Mouse (Mus musculus): Measurements from ENCODE around the gene Trpc7.

Gene Trpc7

DNA sequence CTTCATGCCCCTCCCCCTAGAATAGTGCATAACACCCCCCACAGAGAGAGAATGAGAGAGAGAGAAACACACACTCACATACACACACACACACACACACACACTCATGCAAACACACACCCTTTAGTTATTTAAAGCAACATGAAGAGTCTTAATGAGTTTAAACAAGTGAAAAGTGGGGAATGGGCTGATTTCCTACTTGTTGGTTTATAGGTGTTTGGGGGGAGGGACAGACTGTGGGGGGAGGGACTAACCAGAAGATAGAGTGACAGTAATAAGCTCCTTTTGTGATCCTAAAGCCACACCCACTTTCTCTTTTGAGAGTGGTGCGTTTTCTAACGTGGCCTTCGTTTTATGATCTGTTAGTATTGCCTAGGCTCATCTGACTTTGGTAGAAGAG, at the start of gene Trpc7:
Gene Trpc7 (minus strand): TSS at position 101 of the 400 bp plus-strand sequence.
- no peak for DNase-seq (ENCODE audit: low spot score in 2 of 2)

DNA sequence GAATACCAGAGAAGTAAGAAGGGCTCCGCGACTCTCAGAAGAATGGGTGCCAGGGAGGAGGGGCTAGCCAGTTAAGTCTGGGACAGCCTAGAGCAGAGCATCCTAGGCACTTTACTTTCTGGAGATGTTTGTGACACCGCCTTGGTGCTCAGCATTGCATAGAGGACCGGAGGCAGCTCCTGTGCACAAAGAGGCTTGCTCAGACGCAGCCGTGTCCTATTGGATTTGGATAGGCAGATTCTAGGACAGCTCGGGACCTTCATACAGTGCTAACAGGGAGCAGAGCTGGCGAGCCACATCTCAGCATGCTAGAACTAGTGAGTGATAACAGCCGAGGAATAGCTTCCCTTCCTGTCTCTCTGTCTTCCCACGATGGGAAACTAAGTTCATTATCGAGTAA, 43.5 kb upstream of the Trpc7 start:
- DNase-seq (ENCODE audit: low spot score in 2 of 2) = no peak

DNA sequence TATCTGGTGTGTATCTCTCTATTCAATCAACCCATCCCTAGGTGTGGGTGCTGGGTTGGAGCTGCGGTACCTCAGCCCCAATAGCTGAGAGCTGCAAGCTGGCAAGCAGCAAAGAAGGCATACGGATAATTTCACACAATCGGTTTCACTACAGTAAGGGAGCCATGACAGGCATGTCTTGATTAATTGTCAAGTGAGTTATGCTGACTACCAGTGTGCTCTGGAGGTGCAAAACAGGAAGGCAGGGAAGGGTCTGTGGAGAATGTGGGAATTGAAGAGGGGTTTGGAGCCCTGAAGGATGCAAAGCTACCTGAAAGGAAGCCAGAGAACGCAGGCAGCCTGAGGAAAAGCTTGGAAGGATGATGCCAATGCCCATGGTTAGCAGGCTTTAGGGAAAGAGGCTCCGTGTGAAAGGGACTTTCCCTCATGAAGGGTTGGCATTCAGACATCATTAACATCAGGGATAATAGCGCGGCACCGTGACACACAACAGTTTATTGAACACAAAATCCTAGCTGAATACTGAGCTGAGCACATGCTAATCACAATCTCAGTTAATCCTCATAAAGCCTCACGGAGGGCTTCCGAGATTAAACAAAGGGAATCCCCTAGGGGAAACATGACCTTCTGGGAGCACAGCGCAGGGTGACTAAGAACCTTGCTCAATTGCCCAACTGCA, 38.2 kb upstream of the Trpc7 start:
- no peak for DNase-seq (ENCODE audit: low spot score in 2 of 2)

DNA sequence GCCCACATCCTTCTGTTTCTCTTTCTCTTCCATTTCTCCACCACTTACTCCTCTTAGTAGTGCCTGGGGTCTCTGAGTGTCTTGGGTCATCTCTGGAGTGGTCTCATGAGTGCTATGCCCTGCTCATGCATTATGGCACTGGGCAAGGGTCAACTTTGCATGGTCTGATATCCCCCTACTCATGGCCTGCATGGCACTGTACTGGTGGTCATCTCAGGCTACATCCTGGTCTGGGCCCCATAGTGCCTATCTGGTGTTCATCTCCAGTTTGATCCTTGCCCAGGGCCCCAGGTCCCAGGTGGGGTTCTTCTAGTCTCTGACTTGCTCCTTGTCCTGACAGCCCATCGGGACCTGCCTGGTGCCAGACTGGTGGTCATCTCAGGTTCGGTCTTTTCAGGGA, 34.6 kb upstream of the Trpc7 start:
- DNase-seq (ENCODE audit: low spot score in 2 of 2) = no peak

DNA sequence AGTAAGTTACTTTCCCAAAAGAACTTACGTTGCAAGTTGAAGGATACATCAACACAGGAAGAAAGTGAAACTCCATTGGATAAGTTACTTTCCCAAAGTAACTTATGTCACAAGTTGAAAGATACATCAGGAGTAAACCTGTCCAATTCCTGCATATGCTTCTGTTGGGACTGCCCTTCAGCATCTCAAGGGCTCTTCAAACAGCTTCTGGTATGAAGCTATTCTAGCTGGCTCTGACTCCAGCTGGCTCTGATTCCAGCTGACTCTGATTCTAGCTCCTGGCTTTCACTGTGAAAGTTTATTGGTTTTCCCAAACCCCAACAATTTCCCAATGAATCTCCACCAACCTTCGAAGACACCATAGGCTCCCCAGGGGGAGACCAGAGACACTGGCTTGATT, 27.2 kb upstream of the Trpc7 start:
- no peak for DNase-seq (ENCODE audit: low spot score in 2 of 2)

DNA sequence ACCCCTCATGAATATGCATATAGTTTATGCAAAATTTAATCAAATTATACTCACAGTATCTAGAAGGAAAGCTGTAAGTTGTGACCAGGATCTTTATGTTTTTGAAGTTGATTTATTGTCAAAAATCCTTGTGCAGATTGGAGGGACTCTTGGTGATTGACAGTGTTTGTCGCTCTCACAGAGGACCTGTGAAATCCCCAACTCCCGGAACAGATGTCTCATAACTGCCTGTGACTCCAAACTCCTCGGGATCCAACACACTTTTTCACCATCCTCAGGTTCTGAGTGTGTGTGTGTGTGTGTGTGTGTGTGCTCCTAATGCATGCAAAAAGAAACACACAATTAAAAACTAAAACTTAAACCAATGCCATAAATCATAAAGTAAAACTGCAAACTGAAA, 25.5 kb upstream of the Trpc7 start:
- no peak for DNase-seq (ENCODE audit: low spot score in 2 of 2)

DNA sequence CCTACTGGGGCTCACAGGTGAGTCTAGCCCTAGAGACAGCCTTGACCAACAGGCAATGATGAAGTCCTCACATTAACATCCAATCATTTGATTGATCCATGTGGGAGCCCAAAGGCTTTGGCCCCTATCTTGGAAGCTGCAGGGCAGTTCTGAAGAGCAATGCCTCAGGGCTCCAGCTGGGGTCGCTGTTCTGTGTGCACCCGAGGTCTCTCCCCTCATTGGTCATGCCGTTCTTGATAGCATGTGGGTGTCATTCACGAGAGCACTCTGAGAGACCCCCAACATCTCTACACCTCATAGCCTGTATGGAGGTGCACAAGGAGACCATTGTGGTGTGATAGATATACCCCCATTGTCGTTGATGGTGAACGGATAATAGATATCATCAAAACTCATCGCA, 18.9 kb upstream of the Trpc7 start:
- no peak for DNase-seq (ENCODE audit: low spot score in 2 of 2)

DNA sequence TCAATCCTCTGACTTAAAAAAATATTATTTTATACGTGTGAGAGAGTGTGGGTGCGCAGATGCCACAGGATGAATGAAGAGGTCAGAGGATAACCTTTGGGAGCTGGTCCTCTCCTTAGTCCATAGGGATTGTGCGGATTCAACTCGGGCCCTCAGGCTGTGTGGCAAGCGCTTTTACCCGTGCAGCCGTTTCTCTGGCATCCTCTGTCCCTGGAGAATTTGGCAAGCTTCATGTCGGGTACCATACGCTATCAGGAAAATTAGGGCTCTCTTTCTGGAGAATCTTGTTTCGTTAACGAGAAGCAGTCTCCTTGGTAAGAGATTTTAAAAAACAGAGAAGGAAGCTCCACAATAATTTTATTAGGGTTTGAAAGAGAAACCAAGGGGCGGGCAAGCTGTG, 15.3 kb upstream of the Trpc7 start:
- no peak for DNase-seq (ENCODE audit: low spot score in 2 of 2)

DNA sequence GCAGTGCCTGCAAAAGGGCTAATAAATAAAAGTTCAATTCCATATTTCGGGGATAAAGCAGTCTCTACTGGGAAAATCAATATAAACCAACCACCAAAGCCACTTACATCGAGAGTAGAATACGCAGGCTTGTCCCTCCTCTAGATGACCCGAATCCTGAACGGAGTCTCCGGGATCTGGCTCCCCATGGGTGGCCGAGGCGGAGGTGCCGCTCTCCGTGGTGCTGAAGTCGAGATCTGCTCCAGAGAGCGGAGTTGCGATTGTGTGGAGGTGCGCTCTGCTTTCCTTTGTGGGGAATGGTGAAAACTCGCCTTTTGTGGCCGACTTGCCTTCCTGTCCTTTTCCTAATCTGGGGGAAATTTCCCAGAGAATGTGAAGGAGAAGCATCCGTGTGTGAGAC, 407 bp downstream of the Trpc7 start:
- no peak for DNase-seq (ENCODE audit: low spot score in 2 of 2)

DNA sequence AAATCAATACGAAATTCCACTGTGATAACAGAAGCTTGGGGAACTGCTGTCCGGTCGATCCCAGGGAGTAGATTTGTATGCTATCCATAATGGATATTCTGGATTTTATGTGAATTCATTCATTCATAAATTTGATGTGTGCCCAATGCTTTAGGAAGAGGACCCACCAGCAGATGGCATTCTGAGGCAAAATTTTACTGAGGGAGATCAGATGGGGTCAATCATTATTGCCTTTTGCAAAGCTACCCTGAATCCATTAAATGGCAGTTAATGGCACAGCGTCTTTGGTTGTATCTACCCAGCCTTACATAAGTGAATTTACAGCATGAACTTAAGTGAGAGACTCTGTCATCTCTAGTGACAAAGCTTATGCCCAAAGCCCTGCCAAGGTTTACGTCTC, 1.2 kb downstream of the Trpc7 start:
- DNase-seq (ENCODE audit: low spot score in 2 of 2) = no peak

DNA sequence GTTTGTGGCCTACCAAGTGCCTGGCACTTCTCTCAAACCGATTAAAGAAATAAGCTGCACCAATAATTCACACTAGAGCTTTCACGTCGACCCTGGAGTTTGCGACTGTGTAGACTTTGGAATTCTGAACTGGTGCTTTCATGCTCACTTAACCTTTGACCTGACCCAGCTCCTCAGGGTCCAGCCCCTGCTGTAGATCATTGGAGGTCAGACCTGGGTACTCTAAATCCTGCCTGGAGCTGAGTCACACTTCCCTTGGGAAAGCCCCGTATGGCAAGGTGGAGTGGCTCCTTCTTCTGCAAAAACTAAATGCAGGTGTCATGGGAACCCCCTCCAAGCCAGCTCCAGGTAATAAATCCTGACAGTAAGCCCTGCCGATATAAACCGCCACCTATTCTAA, 5.9 kb downstream of the Trpc7 start:
- no peak for DNase-seq (ENCODE audit: low spot score in 2 of 2)

DNA sequence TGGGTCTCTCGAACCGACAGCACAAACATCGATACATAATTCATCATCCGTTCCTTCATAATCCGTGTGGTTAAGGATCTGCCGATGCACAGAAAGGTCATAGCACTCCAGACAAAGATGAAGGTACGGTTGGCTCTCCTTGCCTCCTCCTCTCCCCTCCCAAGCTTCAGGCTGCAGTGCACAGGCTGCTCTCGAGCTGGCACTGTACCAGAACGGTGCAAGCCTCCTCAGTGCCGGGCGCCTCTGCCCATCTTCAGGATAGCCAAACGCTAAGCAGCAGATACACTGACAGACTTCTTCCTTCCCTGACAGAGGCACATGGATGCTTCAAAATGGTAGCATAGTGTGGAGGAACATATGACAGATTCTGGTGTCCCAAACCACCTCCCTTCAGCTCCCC, 12.9 kb downstream of the Trpc7 start:
- DNase-seq (ENCODE audit: low spot score in 2 of 2) = no peak

DNA sequence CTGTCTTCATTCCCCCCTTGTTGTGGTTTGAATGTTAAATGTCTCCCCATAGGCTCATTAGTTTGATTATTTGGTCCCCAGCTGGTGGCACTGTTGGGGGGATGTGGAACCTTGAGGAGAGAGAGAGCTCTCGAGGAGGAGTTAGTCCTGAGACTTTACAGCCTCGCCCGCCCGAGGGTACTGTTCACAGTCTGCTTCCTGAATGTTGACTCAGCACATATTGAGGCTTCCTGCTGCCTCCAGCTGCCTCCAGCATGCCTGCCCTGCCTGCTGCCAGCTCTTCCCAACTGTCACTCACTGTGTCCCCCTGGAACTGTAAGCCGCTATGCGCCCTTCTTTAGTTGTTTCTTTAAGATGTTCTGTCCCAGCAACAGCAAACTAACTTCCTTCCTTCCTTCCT, 31.2 kb downstream of the Trpc7 start:
- no peak for DNase-seq (ENCODE audit: low spot score in 2 of 2)

DNA sequence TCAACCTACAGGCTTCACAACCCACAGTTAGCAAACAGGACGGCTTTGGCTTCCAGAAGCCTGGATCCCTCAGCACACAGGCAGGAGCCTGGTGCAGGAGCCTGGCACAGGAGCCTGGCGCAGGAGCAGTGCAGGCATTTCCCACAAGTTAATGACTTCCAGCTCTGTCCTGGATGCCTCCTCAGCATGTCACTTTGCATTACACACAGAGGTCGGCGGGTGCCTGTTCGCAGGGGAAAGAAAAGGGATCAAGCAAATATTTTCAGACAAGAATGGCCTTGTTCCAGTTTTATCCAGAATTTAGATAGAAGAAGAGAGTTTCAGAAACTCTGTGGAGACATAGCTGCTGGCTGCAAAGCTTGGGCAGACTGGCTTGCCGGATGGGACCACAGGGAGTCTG, 33.8 kb downstream of the Trpc7 start:
- no peak for DNase-seq (ENCODE audit: low spot score in 2 of 2)

DNA sequence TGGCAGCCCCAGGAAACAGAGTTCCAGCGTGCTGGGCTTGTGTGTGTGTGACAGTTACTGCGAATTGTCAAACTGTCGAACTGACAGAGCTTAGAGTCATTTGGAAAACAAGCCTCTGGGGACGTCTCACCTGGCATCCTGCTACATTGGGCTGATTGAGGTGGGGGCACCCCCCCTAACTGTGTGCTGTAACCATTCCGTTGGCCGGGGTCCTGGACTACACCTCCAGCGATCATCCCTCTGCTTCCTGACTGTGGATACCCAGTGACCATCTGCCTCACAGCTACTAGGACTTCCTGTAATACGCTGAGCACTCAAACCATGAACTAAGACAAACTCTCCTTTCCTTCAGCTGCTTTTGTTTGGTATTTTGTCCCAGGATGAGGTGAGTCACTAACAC, 41.3 kb downstream of the Trpc7 start:
- no peak for DNase-seq (ENCODE audit: low spot score in 2 of 2)

DNA sequence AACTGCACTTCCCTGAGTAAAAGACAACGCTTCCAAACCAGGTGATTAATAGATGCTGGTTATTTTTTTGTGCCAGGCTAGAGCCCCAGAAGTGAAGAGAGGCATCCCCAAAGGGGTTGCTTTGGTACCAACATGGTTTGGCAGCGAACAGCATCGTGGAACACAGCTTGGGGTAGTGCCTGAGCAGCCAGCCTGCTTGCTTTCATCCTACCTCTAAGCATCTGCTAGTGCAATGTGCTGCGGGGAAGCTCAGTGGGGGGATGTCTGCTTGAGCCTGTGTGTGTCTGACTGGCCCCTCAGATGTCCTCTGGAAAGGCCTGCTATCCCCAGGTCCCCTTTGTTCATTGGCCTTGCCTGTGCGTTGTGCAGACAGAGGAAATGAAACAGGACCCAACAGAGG, 42.4 kb downstream of the Trpc7 start:
- DNase-seq (ENCODE audit: low spot score in 2 of 2) = no peak

DNA sequence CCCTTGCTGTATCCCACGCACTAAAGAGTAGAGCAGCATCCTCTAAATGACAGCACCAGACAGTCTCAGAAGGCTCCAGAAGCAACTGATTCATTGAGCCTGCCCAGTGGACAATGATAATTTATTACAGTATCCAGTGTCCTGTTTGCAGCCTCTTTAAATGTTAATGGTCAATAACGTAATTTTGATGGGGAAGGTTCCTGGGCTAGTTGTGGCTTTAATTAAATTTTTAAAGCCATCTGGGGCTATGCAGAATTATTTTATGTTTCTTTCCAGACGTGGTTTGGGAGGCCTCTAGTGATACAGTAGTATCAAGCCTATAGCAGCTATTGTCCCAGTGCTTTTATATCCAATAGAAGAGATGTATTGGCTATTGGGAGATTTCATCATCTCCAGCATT, 49.9 kb downstream of the Trpc7 start:
- no peak for DNase-seq (ENCODE audit: low spot score in 2 of 2)

DNA sequence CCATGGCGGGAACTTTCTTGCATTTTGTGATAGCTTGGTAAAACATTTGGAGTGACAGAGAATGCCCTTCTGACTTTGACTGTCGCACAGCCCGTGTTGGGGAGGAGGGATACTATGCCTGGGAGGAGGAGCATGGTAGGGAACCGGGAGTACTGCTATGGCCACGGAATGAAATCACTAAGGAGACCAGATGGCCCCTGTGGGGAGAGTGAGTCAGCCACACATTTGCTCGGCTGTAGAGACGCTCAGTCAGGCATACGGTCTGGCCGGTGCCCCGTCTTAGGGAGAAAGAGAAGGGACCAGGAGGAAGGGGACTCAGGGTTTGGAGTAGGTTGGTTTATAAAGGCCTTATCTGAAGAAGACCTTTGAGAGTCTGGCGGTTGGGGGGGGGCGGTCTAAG, 80.3 kb downstream of the Trpc7 start:
- DNase-seq (ENCODE audit: low spot score in 2 of 2) = no peak

DNA sequence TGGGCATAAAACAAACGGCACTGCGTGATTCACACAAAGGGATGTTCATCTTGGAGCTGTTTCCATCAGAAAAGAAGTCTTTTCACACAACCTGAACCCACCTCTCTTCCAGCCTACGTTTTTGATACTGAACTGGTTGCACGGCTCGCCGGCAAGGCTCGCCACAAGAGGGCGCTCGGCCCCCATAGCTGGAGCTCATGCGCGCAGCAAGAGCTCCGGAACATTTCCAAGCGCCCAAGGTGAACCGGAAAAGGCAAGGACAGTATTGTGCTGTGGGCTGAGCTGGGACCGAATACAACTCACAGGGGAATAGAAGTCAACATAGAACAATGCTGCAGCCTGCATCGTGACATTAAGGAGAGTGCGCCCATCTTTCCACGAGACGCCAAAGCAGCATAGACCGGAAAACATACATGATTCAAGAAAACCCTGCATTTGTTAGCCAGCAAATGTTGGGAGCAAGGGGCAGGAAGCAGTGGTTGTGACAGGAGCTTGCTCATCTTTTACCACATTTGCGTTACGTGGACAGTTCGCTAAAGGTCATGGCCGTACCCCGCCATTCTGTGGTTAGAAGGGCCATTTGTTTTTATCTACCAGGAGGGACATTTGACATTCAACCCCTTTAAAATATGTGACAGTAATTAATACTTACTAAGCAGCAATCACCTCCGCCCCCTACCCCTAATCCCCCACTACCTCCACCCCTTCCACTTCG, 88.9 kb downstream of the Trpc7 start:
- peak; percentile 73 to 81 for DNase-seq (ENCODE audit: low spot score in 2 of 2)

DNA sequence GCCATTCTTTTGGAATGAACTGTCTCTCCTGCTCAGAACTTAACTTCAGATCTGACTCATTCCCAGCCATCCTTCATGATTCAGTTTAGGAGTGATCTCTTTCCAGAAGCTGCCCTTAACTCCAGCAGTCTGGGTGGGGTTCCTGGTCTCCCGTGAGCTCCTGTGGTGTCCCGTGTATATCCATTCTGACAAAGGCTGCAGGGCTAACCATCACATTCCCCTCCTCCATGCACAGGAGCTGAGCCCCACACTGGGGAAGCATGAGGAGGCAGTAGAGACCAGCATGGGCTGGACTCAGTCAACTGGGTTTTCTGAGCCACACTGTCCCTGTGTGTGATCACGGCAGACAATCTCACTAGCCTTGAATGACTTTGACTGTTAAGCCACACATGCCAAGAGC, 90.7 kb downstream of the Trpc7 start:
- DNase-seq (ENCODE audit: low spot score in 2 of 2) = no peak

DNA sequence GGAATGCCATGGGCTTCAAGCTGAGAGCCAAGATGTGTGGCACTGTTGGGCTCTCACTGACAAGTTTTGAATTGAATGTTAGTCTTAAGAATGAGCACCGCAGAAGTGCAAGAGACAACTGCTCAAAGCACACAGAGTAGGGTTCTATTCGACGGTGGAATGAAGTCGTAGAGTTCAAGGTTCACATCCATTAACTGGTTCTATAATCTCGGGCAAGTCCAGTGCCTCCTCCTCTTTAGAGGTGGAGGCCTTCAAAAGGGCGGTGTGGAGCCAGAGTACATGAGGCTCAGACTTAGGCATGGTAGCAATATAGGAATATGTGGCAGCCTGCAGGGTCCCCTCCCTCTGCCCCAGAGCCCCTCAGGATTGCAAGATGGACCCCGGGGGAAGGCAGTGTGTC, 98.3 kb downstream of the Trpc7 start:
- no peak for DNase-seq (ENCODE audit: low spot score in 2 of 2)

DNA sequence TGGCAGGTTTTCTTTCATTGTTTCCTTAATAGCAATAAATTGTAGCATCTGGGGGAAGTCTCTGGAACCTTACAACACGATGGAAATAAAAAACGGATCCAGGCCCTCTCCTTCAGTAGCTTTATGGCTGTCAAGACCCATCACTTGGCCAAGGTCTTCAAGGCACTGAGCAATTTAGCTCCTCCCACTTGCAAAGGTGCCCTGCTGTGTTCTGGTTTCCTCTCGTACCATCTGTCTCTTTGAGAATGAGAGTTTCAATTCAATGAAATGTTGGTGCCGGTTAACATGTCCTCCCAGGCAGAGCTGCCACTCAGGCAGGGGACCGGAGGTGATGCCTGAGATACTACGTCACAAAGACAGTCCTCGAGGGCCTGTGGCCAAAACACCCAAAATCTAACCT, 100.3 kb downstream of the Trpc7 start:
- no peak for DNase-seq (ENCODE audit: low spot score in 2 of 2)

DNA sequence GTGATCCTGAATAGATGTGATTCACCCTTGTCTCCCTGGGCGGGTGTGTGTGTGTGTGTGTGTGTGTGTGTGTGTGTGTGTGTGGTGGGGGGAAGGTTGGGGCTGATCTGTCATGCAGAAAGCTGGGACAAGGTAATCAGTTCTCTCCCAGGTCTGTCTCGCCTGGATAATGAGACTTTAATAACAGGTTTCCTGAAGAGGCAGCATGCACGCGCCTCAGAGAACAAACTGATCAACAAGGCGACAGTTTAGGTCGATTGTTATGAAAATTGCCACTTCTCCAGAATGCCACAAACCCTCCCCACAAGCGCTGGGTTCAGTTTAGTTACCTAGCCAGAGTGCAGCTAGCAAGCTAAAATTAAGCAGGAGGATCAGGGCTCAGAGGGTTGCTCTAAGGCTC, 101.4 kb downstream of the Trpc7 start:
- no peak for DNase-seq (ENCODE audit: low spot score in 2 of 2)

DNA sequence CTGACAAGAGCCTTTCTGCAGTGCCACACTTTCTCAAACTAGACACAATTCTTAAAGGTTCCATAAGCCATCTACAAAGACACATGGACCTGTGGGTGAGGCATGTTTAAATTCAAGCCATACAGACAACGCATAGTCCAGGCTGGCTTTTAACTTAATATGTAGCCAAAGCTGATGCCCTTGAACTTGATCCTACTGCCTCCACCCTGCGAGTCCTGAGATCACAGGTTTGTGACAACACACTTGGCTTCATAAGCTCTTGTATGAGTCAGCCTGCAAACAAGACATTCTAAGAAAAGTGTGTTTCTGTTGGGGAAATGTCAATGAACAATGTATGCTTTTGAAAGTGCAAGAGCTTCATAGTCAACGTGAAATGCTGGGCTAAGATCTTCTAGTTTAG, 102.9 kb downstream of the Trpc7 start:
- DNase-seq (ENCODE audit: low spot score in 2 of 2) = no peak

Measured in right cerebral cortex, postnatal 36 days (tissue).